Mouse (Mus musculus): Measurements from ENCODE around the gene Ankrd33b.

DNA sequence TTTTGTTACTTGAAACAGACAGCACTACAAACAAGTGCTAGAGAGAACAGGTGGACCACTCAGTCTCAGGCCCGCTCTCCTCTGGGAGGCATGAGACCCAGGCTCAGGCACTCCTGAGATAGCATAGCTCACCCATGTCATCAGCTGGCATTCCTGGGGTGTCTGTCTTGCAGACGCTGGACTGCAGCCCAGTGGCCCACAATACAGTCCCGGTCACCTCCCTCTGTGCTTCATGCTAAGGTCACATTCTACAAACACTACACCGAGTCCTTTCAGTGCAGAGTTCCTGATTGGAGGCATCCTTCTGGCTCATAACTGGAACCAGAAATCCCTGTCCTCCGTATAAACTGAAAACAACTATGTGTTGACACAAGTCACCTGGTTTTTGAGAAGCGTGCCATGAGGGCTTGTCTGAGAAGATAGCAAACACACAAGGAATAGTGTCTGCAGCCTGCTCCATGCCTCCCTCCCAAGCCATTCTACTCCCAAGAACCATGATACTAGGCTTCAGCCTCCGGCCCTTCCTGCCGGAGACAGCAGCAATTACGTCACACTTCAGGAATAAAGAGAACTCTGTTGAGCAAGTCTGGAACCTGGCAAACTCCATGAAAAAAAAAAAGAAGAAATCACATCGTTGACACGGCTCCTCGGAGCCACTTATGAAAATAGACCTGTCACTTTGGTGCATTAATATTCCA, 65.1 kb downstream of the Ankrd33b start:
- TF ChIP-seq POLR2A (IDR thresholded peaks at IDR 0.05; ENCODE audit: low read depth, low read length) = no peak
- no peak for TF ChIP-seq CTCF (IDR thresholded peaks at IDR 0.05; ENCODE audit: extremely low read depth, insufficient read depth, insufficient read length, insufficient replicate concordance)
